Mouse (Mus musculus): ENCODE results near the gene Sapcd1.

Sapcd1 gene

DNA sequence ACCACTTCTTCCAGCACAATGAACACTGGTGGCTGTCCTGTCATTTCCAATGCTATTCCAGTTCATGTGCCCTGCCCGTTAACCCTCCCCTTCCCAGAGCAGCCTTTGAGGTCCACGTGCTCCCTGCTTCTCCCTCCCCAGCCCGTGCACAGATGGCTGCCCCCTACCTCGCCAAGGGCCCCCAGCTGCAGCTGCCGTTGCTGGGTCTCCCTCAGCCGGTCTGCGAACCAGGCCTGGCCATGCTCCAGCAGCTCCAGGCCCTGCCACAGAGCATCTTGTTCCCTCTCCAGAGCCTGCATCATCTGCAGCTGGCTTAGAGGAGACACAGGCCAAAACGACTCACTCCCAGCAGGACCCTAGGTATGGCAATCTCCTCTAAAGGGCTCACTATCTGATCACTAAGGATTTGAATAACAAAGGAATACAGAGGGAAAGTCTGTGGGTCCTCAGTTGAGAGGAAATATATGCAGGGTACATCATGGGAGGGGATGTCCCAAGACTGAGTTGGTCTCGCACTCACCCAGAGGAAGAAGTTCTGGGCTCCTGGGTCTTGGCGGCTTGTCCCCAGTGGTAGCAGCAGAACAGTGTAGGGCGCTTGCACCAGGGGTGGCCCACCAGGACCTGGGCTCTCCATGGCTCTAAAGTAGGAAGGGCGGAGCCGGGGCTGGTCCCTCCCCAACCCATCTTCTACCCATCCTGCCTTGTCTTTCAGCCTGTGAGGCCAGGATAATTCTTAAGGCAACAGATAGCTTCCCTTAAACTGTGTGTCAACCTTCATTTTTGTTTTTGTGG lies at the start of gene Sapcd1:
Gene Sapcd1, minus strand, starts transcription at position 740 of the 792 bp plus-strand sequence.
- peak; percentile 53 for DNase-seq

DNA sequence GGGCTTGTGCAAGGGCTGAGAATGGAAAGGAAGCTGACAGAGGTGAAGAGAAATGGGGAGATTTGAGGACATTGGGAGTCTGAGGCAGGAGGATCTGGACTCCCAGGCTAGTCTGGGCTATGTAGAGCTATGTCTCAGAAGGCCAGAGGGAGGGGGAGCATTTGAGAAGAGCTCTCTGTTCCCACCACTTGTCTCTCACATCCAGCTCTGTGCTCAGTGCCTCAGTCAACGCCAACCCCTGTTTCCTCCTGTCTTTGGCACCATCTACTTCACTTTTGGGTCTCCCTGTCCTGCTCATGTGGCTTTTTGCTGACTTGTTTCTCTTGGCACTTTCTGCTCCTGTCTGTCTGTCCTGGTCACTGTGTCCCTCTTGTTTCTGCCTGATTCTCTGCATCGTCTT lies 49.5 kb upstream of the Sapcd1 start:
- DNase-seq = peak; percentile 54

DNA sequence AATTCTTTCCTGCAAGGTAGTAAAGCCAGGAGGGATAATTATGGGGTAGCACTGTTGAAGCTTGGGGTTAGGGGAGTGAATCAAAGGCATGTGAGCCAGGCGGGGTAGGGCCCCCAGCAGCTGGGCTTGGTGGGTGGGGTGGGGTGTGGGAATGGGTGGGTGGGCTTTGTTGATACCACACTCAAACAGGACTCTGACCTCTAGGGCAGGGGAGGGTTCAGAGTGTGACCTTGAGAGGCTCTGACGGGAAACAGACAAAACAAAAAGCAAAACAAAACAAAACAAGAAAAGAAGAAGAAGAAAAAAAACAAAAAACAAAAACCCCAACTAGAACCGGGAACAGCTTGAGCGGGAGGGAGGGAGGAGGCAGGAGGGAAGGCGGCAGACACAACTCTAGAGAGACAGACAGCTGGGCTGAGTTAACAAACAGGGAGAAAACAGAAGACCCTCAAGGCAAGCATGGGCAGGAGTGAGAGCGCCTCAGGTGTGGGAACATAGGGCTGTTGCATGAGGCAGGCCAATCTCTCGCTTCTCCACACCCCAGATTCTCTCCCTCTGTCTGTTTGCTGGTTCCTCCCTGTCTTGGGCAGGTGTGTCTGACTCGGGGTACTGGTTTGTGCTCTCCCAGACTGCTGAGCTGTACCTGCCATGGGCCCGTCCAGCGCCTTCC lies 48.8 kb upstream of the Sapcd1 start, which contains the start of gene Ly6g6e:
Gene Ly6g6e, plus strand, starts transcription at position 396 of the 670 bp plus-strand sequence.
- DNase-seq = no peak

DNA sequence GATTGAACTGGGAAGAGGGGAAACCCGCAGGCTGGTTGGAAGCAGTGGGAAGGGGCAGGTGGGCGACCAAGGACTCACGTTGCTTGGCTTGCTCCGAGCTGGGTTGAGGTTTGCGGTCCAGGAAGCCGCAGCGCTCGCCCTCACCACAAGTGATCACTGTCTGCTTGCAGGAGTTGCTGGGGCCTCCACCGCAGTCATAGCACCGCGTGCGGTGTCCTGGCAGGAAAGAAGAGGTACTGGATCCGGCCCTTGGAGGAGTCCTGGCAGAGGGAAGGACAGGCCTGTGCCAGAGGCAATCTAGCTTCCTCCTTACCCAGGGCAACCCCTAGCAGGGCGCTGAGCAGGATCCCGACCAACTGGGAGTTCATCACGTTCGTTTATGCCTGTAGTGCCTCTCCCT lies 46.3 kb upstream of the Sapcd1 start:
- DNase-seq = peak; percentile 93

DNA sequence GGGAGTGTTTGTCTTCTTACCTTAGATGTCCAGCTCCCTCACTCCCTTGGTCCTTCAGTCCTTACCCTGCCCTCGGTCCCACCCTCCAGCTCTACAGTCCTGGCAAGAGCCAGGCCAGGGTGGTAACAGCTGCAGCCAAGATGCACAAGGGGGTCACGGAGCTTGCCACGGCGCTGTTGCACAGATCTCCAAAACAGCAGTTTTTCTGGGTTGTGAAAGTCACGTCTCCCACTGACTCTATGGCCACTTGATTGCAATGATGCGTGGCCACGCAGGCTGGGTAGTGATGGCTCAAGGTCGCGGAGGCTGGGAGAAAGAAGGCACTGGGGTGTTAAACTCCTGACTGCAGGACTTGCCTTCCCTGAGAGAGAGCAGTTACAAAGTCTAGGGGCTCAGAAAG lies 43.6 kb upstream of the Sapcd1 start:
- peak; percentile 66 for DNase-seq

DNA sequence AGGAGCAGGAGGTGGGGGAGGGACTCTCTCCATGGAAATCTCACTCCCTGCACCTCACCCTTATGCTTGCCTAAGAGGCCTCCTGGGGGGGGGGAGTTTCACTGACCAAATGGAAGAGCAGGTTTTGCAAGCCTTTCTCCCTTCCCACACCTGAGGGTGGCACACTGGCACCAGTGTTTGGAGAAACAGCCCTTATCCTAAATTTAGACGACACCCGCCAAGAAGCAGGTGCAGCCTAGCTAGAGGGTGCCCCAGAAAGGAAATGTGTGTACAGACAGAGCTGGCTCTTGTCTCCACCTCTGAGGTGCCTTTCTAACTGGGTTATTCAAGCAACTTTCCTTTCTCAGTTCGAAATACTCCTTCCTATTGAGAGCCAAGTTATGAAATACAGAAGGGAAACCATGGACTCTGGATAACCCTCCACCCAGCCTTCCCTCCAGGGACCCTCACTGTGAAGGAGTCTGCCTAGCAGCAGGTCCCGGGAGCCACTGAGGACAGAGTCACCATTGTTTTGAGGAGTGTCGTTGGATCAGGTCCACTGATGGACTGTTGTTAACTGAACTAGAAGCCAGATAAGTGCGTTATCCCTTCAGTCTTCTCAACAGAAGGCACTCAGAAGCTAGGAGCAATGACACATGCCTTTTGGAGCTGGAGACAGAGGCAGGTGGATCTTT lies 42.9 kb upstream of the Sapcd1 start:
- DNase-seq = peak; percentile 96

DNA sequence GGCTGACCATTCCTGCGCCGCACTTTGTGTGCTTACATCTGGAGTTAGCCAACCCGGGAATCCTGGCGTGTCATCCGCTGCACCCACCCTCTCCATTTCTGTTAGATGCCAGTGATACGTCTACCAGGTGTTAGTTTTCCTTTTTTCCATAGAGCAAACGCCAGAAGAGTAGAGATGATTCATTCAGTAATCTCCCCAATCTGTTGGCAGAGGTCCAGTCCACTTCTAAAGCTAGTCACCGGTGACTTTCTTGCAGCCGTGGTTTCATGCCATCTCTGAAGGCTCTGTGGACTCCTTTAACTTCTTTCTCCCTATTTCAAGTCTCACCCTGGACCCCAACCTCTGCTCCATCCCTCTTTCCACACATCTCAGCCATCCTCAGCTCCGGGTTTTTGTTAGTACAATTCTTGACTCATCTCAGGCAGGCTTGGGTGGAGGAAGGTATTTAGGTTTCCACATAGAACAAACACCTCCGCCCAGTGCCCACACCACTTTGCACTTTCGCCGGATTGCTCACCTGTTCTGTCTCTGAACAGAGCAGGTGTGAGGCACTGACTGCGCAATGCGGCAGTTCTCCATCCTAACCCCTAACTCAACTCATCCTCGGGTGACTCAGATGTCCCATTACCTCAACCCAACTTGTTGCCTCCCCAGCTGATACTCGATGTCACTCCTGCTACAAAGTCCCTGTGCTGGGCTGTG lies 40.5 kb upstream of the Sapcd1 start:
- DNase-seq = no peak

DNA sequence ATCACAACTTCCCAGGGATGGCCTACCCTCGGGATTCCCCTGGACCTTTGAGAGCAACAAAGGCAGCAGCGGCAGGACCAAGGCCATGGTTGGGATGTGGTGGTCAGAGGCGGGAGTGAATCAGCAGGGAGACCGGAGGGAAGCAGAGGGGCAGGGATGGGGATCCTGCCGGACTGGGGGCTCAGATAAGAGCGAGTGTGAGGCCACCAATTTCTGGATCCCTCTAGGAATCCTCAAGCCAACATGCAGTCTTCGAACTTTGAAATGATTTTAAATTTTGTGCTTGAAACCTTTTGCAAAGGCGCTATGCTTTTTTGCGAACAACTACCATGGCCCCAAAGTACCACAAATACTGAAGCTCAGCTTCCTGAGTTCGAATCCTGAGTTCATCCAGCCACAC lies 38.3 kb upstream of the Sapcd1 start, which contains the start of gene Mpig6b:
Gene Mpig6b, minus strand, starts transcription at position 101 of the 400 bp plus-strand sequence.
- DNase-seq = no peak

DNA sequence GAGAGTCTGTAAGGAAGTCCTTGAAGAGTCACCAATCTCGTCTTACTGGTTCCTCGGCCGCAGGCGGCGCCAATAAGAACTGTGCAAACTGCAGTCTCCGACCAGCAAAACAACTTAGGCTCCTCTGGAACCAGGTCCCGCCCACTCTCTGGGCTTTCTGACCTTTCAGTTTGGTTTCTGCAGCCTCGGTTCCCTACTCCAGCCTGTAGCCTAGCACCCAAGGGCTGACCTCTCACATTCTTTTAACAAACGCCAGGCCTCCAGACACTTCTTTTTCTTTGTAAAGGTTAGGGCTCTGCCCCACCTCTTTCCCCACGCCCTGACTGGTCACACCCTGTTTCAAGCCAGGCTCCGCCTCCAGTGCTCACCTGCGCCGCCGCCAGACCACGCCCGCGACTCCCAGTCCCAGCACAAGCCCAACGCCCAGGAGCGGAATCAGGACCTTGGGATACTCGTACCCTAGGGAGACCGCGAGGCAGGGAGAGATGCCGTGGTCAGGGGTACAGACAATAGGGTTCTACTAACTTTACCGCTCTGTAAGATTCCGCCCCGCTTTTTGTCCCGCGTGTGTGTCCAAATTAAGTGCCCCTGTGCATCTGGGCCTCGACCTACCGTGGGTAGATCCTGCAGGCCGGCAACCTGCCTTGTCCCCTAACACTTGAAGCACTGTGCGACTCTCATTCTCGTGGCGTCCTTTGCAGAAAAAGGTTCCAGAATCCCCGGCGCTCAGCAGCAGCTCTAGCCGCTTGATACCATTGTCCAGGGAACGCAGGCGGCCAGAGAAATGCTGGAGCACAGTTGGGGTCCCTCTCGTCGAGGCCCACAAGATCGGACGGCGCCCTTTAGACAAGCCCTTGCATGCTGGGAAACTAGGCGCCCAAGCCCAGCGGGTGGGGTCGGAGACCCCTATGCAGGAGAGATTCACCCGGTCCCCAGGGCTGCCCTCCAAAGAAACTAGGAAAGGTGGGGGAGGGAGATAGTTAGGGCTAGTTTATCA lies 37.4 kb upstream of the Sapcd1 start, which contains the start of gene Ly6g6c:
Gene Ly6g6c, plus strand, starts transcription at position 438 of the 997 bp plus-strand sequence.
- peak; percentile 77 for DNase-seq

DNA sequence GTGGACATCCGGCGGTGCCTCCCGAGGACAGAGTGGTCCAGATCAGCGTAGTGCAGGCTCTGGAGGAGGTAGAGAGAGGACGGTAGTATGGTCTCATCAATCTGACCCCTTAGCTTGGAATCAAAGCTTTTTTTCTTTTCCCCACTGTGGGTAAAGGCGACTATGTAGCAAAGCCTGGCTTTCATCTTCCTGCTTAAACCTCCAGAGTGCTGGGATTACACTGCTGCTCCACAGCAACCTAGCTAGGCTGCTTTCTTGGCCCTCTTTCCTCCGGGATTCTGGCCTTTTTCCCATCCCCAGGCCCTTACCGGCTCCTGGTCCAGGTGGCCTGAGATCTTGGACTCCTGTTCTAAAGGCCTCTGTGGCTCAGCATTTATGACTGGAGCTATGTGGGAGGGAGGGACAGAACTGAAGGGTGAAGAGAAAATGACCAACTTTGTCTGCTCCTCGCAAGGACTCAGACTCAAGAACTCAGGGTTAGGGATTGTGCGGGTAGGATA lies 36.6 kb upstream of the Sapcd1 start:
- DNase-seq = peak; percentile 85

DNA sequence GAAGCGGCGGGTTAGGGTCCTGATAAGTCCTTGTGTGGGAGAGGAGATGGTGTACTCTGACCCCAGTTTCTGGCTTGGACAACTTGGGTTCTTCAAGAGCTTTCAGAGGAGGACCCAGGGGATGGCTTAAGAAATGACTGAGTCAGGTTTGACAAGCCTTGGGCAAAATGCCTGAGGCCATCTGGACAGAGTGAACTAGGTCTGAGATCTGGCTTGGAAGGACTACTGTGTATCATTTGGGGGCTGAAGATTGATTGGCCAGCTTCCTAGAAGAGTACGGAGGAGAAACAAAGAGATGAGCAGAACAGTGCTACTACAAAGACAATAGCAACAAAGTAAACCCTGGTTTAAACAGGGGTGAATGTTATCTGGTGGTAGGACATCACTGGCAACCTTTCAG lies 35.6 kb upstream of the Sapcd1 start:
- no peak for DNase-seq

DNA sequence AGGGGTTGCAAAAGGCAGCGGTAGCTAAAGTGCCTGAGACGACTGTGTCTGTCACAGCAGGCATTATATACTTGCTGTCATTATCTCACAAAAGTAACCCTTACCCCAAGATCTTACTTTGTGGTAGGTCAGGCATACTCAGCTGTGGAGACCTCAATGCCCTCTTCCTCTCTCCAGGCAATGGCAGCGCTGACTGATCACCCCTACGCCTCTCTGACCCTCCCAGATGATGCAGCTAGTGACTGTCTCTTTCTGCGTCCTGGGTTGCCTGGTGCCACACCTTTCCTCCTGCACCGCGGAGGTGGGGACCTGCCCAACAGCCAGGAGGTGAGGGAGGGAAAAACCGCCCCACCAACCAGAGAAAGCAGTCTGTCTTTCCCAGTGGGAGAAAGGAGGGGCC lies 33.5 kb upstream of the Sapcd1 start:
- peak; percentile 49 for DNase-seq

DNA sequence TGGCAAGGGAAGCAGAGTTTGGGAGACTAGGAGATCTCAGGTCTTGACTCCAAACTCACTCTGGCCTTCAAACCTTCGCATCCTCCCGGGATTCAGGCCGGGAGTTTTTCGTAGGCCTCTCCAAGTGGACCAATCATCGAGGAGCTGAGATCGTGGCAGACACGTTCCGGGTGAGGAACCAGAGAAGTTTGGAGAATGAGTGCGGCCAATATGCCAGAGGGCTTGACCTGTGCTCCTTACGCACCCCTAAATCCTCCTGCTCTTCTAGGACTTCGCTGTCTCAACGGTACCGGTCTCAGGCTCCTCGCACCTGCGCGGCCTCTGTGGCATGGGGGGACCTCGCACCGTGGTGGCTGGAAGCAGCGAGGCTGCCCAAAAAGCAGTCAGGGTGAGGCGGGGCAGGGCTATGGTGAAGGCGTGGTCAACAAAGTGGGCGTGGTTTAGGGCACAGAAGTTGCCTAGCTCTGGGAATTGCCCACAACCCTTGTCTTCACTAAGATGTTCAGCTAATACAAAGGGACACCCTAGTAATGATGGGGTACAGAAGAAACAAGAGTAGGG lies 33.0 kb upstream of the Sapcd1 start:
- DNase-seq = peak; percentile 59

DNA sequence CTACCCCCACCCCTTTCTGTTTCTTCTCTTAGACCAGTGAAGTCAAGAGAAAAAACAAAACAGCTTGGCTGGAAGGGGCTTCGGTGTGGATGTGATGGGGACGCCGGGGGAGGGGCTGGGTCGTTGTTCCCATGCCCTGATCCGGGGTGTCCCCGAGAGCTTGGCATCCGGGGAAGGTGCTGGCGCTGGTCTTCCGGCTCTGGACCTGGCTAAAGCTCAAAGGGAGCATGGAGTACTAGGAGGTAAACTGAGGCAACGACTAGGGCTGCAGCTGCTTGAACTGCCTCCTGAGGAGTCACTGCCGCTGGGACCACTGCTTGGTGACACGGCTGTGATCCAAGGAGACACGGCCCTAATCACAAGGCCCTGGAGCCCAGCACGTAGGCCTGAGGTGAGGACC lies 32.3 kb upstream of the Sapcd1 start:
- peak; percentile 68 for DNase-seq

DNA sequence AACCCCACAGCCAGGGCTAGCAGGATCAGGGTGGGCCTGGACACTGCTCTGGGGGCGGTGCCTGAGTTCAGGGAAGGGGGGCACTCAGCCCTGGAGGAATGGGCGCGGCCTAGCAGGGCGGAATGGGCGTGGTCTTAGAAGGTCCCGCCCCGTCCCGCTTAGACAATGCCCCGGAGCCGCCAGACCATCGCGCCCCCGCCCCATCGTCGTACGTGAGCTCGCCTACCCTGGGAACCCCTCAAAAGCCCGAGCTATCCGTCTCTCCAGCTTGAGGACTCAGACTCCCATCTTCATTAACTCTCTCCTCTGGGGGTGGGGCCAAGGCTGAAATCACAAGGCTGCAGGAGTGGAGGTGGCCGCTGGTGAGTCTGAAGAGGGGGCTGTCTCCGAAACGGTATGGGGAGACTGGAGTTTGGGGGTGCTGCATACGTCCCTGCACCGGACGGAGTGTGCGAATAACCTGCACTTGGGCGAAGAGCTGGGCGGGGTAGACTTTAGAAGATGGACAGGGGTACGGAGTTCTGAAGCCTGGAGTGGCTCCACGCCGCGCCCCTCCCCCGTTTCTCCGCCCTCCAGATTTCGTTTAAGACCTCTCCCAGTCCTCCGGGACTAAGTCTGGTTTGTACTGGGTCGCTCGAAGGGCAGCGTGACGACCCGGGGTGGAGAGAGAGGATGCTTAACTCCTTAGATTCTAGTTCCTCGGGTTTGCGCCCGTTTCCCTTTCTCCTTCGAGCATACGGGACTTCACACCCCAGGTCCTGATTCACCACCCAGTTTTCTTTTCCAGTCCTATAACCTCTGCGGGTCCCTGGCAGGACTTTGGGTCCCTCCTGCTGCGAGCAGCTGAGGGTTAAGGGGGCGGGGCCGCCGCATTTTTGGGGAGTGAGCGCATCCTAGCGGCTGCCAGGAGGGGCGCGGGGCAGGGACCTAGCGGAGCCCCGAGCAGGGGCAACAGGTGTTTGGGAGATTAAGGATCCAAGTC lies 31.4 kb upstream of the Sapcd1 start, which contains the start of gene Ddah2:
Gene Ddah2, plus strand, starts transcription at position 125 of the 982 bp plus-strand sequence.
- peak; percentile 87 for DNase-seq

DNA sequence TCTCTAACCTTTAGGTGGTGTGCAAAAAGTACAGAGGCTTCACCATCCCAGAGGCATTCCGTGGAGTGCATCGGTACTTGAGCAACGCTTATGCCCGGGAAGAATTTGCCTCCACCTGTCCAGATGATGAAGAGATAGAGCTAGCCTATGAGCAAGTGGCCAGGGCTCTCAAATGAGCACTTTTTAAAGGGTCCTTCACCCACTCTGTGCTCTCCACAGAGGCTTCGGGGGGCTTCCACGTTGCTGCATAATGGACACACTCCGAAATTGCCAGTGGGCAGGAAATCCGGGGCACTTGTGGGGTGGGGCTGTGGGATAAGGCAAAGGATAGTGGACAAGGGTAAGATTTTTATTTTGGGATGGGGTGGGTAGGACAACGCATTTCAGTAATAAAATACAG lies 30.5 kb upstream of the Sapcd1 start:
- DNase-seq = peak; percentile 51

DNA sequence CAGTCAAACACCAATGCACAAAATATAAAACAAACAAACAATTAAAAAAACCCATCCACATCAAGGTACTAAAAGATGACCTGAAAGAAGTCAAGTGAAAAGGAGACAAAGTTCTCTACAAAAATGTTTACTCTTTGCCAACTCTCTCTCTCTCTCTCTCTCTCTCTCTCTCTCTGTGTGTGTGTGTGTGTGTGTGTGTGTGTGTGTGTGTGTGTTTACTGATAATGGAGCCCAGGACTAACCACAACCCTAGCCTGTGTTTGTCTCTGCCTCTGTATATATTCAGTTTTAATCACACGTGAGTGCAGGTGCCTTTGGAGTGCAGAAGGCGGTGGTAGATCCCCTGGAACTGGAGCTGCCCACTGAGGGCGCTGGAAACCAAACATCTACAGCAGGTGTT lies 29.3 kb upstream of the Sapcd1 start:
- DNase-seq = no peak

DNA sequence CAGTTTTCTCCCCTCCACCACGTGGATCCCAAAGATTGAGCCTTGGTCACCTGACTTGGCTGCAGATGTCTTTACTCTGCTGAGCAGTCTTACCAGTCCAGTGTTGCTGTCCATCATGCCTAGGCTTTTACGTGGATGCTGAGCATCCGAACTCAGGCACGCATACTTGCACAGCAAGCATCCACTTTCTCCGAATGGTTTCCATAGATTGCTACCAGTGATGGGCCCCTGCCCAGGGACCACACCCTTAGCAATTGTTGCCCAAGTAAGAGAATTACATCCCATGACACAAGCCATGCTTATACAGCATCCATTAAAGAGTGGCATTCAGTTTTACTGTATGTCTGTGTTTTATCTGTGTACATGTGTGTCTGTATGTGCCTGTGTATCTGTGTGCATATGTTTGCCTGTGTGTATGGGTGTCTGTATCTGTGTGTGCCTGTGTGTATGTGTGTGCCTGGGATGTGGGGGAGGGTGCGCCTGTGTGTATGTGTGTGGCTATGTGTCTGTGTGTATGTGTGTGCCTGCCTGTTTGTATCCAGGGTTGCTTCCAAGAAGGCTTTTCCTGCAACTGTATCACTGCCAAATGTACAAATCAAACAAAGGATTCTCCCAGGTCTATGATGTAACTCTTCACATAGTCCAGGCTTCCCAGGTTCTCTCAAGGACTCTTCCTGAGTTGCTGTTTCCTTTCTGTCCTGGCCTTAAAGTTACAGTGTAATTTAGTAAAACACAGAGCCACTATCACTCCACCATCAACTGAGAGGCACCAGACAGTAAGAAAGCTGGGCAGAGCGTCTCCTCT lies 28.1 kb upstream of the Sapcd1 start:
- no peak for DNase-seq

Measured in cerebellum, adult 9-11 months (tissue).